In the genomic region with DNA sequence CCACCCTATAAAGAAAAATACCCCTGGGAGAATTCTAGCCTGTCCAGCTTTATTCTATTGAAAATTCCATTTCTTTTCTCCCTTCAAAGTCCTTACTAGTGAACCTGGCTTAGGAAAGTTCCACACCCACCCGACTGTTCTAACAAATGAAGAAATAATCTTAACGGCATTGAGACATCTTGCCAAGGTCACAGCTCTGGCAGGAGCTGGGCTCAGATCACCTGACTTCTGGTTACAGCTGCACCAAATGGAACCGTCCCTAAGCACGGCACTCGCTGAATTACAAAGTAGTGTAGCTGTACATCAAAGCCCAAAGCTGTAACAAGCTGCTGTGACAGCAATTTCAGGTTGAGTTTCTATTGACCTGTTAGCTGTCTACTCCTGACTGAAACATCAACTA, we compare ENCODE assay signal across 19 mouse cellular contexts.
DNase-seq lines count a peak whose midpoint lies in the region; ATAC-seq and TF ChIP-seq lines count a peak whose summit lies in the region.
"Had no signal": no experiment of that assay in that cellular context is flagged by ENCODE, and none has a peak within 500 bp of the region (broad histone marks: within the 10 kb centered on the region; RNA-seq: fewer than 3 reads in every experiment).

No protein-coding gene starts in this region.

- ATAC-seq in kidney, embryonic 16.5 days (ENCODE audit: low FRiP score, low TSS enrichment), result no peak
- no peak for ATAC-seq in kidney, postnatal 0 days (replicated peaks; ENCODE audit: low FRiP score, low read depth)
- ATAC-seq: liver, postnatal 0 days had no signal

- H3K27me3 ChIP-seq in kidney, embryonic 16.5 days (ENCODE audit: insufficient read depth, low read length), result no peaks in the 10 kb centered on the region
- no peaks in the 10 kb centered on the region for H3K27me3 ChIP-seq in kidney, postnatal 0 days (ENCODE audit: insufficient read depth, low read length)
- H3K27me3 ChIP-seq: CH12.LX; hindbrain, embryonic 12.5 days; limb, embryonic 12.5 days; neural tube, embryonic 13.5 days had no signal

- TF ChIP-seq CTCF in kidney, postnatal 0 days (IDR thresholded peaks at IDR 0.05; ENCODE audit: low read depth), result no peak

- no peaks in the 10 kb centered on the region for H3K36me3 ChIP-seq in kidney, embryonic 16.5 days (ENCODE audit: insufficient read depth, low read length)
- H3K36me3 ChIP-seq in kidney, postnatal 0 days (ENCODE audit: insufficient read depth, low read length), result no peaks in the 10 kb centered on the region
- H3K36me3 ChIP-seq: hindbrain, embryonic 12.5 days; limb, embryonic 12.5 days; neural tube, embryonic 13.5 days had no signal

- no peaks in the 10 kb centered on the region for H3K4me1 ChIP-seq in kidney, embryonic 16.5 days (ENCODE audit: insufficient read depth, low read length)
- H3K4me1 ChIP-seq in kidney, postnatal 0 days (replicated peaks; ENCODE audit: insufficient read depth, low read length), result no peaks in the 10 kb centered on the region
- H3K4me1 ChIP-seq: hindbrain, embryonic 12.5 days; limb, embryonic 12.5 days; neural tube, embryonic 13.5 days had no signal

- H3K27ac ChIP-seq in kidney, embryonic 16.5 days (ENCODE audit: low read length), result no peak overlapping the region
- peak overlapping the region; percentile 9; the same call in 1 of the 2 replicates for H3K27ac ChIP-seq in kidney, postnatal 0 days
- H3K27ac ChIP-seq: hindbrain, embryonic 12.5 days; layer of hippocampus, adult 2 months; left cerebral cortex, adult 2 months; limb, embryonic 12.5 days; neural tube, embryonic 13.5 days had no signal

- no peak overlapping the region for H3K9ac ChIP-seq in kidney, embryonic 16.5 days (replicated peaks; ENCODE audit: low read length)
- no peak overlapping the region for H3K9ac ChIP-seq in kidney, postnatal 0 days (ENCODE audit: low read depth, low read length)
- H3K9ac ChIP-seq: hindbrain, embryonic 12.5 days; limb, embryonic 12.5 days; liver, postnatal 0 days; neural tube, embryonic 13.5 days had no signal

- no peak overlapping the region for H3K4me2 ChIP-seq in kidney, embryonic 16.5 days (replicated peaks; ENCODE audit: low read depth, low read length)
- H3K4me2 ChIP-seq in kidney, postnatal 0 days (ENCODE audit: low read length), result no peak overlapping the region
- H3K4me2 ChIP-seq: hindbrain, embryonic 12.5 days; limb, embryonic 12.5 days; neural tube, embryonic 13.5 days had no signal

- H3K9me3 ChIP-seq in kidney, embryonic 16.5 days (ENCODE audit: low read length), result no peaks in the 10 kb centered on the region
- H3K9me3 ChIP-seq in kidney, postnatal 0 days (replicated peaks; ENCODE audit: low read length), result no peaks in the 10 kb centered on the region
- H3K9me3 ChIP-seq: hindbrain, embryonic 12.5 days; limb, embryonic 12.5 days; neural tube, embryonic 13.5 days had no signal

- WGBS in kidney, embryonic 16.5 days, result 43% methylated on average over 5 of the region's 5 CpGs
- WGBS in kidney, postnatal 0 days, result 37% methylated on average over 5 of the region's 5 CpGs

- peak; percentile 62 to 86 for DNase-seq in adrenal gland, adult (ENCODE audit: inconsistent age in 2 of 2, low spot score in 1 of 2)
- DNase-seq in adrenal gland, postnatal 4 days (ENCODE audit: low spot score in 2 of 2), result no peak
- DNase-seq in kidney, adult 18-20 months, result peak; percentile 37
- peak; percentile 73 for DNase-seq in adrenal gland, postnatal 14 days
- DNase-seq in kidney, postnatal 0 days (ENCODE audit: low spot score), result no peak
- no peak for DNase-seq in cerebellum, postnatal 4 days (ENCODE audit: low spot score in 2 of 2)
- DNase-seq in cerebellum, postnatal 36 days, result no peak
- DNase-seq: cerebellum, adult 9-11 months; liver, postnatal 0 days; right cerebral cortex, adult 18-20 months; spleen, adult 18-20 months; thymus, adult 18-20 months had no signal

- no peak overlapping the region for H3K4me3 ChIP-seq in kidney, embryonic 16.5 days (ENCODE audit: low read length)
- no peak overlapping the region for H3K4me3 ChIP-seq in kidney, postnatal 0 days (replicated peaks; ENCODE audit: low read depth, low read length)
- H3K4me3 ChIP-seq: hindbrain, embryonic 12.5 days; layer of hippocampus, adult 2 months; left cerebral cortex, adult 2 months; limb, embryonic 12.5 days; neural tube, embryonic 13.5 days had no signal

Comparison
In these comparisons a context has a peak if more than half of its experiments do, and no peak if none do; other contexts are left out.
1. DNase-seq: peak in adrenal gland, adult (2 of 2), kidney, adult 18-20 months (single experiment) and adrenal gland, postnatal 14 days (single experiment); none in adrenal gland, postnatal 4 days (0 of 2), kidney, postnatal 0 days (single experiment), cerebellum, postnatal 4 days (0 of 2) and cerebellum, postnatal 36 days (0 of 2).